Mouse (Mus musculus): Measurements from ENCODE around the gene Lrrc9. TPM values are rescaled to one million over a fixed set of nuclear protein-coding genes. Genes with fewer than 3 reads are reported as not detected.

Gene Lrrc9
- total and polyA plus RNA-seq, 3 experiments = not detected

GRCm38 (mm10) chr12:72476773-72477450 is 35.2 kb downstream of the Lrrc9 start:
- H3K36me3 ChIP-seq (ENCODE audit: control insufficient read depth in 1 of 2, insufficient read depth in 2 of 2, low read length in 2 of 2) = no peaks in the 10 kb centered on the region

GRCm38 (mm10) chr12:72482226-72482625 is 40.6 kb downstream of the Lrrc9 start:
- no peaks in the 10 kb centered on the region for H3K4me1 ChIP-seq (ENCODE audit: control insufficient read depth in 1 of 2, insufficient read depth in 2 of 2, low read length in 2 of 2)
- H3K4me3 ChIP-seq (ENCODE audit: control insufficient read depth in 1 of 2, insufficient read depth in 1 of 2, low read depth in 2 of 2, low read length in 2 of 2) = no peak overlapping the region
- no peak for TF ChIP-seq RAD21 (IDR thresholded peaks at IDR 0.05; ENCODE audit: low read depth, low read length)
- no peak for TF ChIP-seq POLR2AphosphoS5 (IDR thresholded peaks at IDR 0.05; ENCODE audit: borderline replicate concordance, low read depth, low read length)
- TF ChIP-seq MXI1 (IDR thresholded peaks at IDR 0.05; ENCODE audit: low read depth, low read length) = no peak
- TF ChIP-seq E2F4 (IDR thresholded peaks at IDR 0.05; ENCODE audit: borderline replicate concordance, low read depth, low read length) = no peak
- no peak for TF ChIP-seq NELFE (IDR thresholded peaks at IDR 0.05; ENCODE audit: low read depth, low read length)
- TF ChIP-seq ZKSCAN1 (IDR thresholded peaks at IDR 0.05; ENCODE audit: low read depth, low read length) = no peak
- no peak for TF ChIP-seq ETS1 (IDR thresholded peaks at IDR 0.05; ENCODE audit: low read depth, low read length)
- TF ChIP-seq RCOR1 (IDR thresholded peaks at IDR 0.05; ENCODE audit: low read depth, low read length) = no peak
- TF ChIP-seq TCF12 (IDR thresholded peaks at IDR 0.05; ENCODE audit: low read depth, low read length) = no peak
- TF ChIP-seq POLR2A (IDR thresholded peaks at IDR 0.05; ENCODE audit: control insufficient read depth in 1 of 2, insufficient read depth in 1 of 2, low read depth in 1 of 2, low read length in 2 of 2, poor library complexity in 1 of 2) = no peak
- TF ChIP-seq TAL1 (IDR thresholded peaks at IDR 0.05; ENCODE audit: low read length) = no peak
- no peak for TF ChIP-seq GABPA (IDR thresholded peaks at IDR 0.05; ENCODE audit: low read depth, low read length)
- TF ChIP-seq ELF1 (IDR thresholded peaks at IDR 0.05; ENCODE audit: low read depth, low read length) = no peak
- no peak for TF ChIP-seq CHD1 (IDR thresholded peaks at IDR 0.05; ENCODE audit: low read depth, low read length)
- no peak for TF ChIP-seq MAZ (IDR thresholded peaks at IDR 0.05; ENCODE audit: low read depth, low read length)
- no peaks in the 10 kb centered on the region for H3K36me3 ChIP-seq (ENCODE audit: control insufficient read depth in 1 of 2, insufficient read depth in 2 of 2, low read length in 2 of 2)
- no peaks in the 10 kb centered on the region for H3K9me3 ChIP-seq (replicated peaks; ENCODE audit: insufficient read depth, low read length)
- no peak for DNase-seq (ENCODE audit: low read depth, low spot score)
- H3K27me3 ChIP-seq (ENCODE audit: control insufficient read depth in 1 of 2, insufficient read depth in 2 of 2, low read length in 2 of 2) = peaks cover 0 to 4% of the 10 kb centered on the region in 2 experiments; a peak in 2 of 4 replicates
- H3K79me2 ChIP-seq (ENCODE audit: control insufficient read depth, insufficient read depth, low read length, poor library complexity) = no peaks in the 10 kb centered on the region
- H3K9ac ChIP-seq (ENCODE audit: control insufficient read depth, low read depth, low read length, poor library complexity, severe bottlenecking) = no peak overlapping the region
- H3K27ac ChIP-seq (ENCODE audit: control insufficient read depth, low read depth, low read length) = no peak overlapping the region

More at GRCm38 (mm10) chr12:72476773-72477450, 35.2 kb downstream of the Lrrc9 start:
- Histone ChIP-seq H3K27ac (ENCODE audit: control insufficient read depth, low read depth, low read length) (no peak overlapping the region), H3K79me2 (ENCODE audit: control insufficient read depth, insufficient read depth, low read length, poor library complexity) (no peaks in the 10 kb centered on the region), H3K27me3 (ENCODE audit: control insufficient read depth in 1 of 2, insufficient read depth in 2 of 2, low read length in 2 of 2) (peaks cover 0 to 4% of the 10 kb centered on the region in 2 experiments; a peak in 2 of 4 replicates), H3K9ac (ENCODE audit: control insufficient read depth, low read depth, low read length, poor library complexity, severe bottlenecking) (no peak overlapping the region), H3K9me3 (replicated peaks; ENCODE audit: insufficient read depth, low read length) (no peaks in the 10 kb centered on the region), H3K4me3 (ENCODE audit: control insufficient read depth in 1 of 2, insufficient read depth in 1 of 2, low read depth in 2 of 2, low read length in 2 of 2) (no peak overlapping the region), H3K4me1 (ENCODE audit: control insufficient read depth in 1 of 2, insufficient read depth in 2 of 2, low read length in 2 of 2) (no peaks in the 10 kb centered on the region)
- no peak for TF ChIP-seq NRF1 (IDR thresholded peaks at IDR 0.05; ENCODE audit: insufficient read depth, low read depth, low read length, poor library complexity, severe bottlenecking)
- TF ChIP-seq KAT2A (conservative IDR thresholded peaks at IDR 0.05; ENCODE audit: low read depth, low read length) = no peak
- no peak for TF ChIP-seq MAX (IDR thresholded peaks at IDR 0.05; ENCODE audit: low read length)
- TF ChIP-seq USF1 (IDR thresholded peaks at IDR 0.05; ENCODE audit: low read depth, low read length) = no peak
- no peak for TF ChIP-seq MXI1 (IDR thresholded peaks at IDR 0.05; ENCODE audit: low read depth, low read length)
- no peak for TF ChIP-seq SIN3A (IDR thresholded peaks at IDR 0.05; ENCODE audit: low read length)
- no peak for TF ChIP-seq ZNF384 (IDR thresholded peaks at IDR 0.05; ENCODE audit: low read depth, low read length)
- no peak for TF ChIP-seq EP300 (IDR thresholded peaks at IDR 0.05; ENCODE audit: low read depth in 1 of 2, low read length in 2 of 2)
- no peak for TF ChIP-seq CHD1 (IDR thresholded peaks at IDR 0.05; ENCODE audit: low read depth, low read length)
- no peak for DNase-seq (ENCODE audit: low read depth, low spot score)
